Mouse (Mus musculus): ENCODE results near the gene Atp6ap2. TPM values are rescaled to one million over a fixed set of nuclear protein-coding genes. Genes with fewer than 3 reads are reported as not detected.

The Atp6ap2 gene
- total RNA-seq, 2 experiments from 2014 or later, result 102 to 144 TPM

Other genes starting within 250 kb of the Atp6ap2 start
- gene 1810030O07Rik, start 85.9 kb downstream of the Atp6ap2 start, total RNA-seq (2015), result 50.4 and 57.7 TPM in 2 replicates
- 33.8 and 34.6 TPM in 2 replicates for gene 1810030O07Rik, start 85.9 kb downstream of the Atp6ap2 start, total RNA-seq (2017)
- gene Med14, start 174.3 kb downstream of the Atp6ap2 start, total RNA-seq (2015), result 72.2 and 73.8 TPM in 2 replicates
- gene Med14, start 174.3 kb downstream of the Atp6ap2 start, total RNA-seq (2017), result 23.7 and 26.1 TPM in 2 replicates

Measured in megakaryocyte, adult 5-6 weeks (primary cell).